Mouse (Mus musculus) hindbrain, embryonic 10.5 days (tissue): Measurements from ENCODE around the gene Fam199x. TPM values are rescaled to one million over a fixed set of nuclear protein-coding genes. Genes with fewer than 3 reads are reported as not detected.
A peak's percentile ranks its signal among the peaks of the same experiment; 100 is the strongest.

Experiments
- DNase-seq: peaks from one replicate; pipeline ENCODE4 v3.0.0-alpha.2; 2017; ENCODE audit warnings: low spot score
- H3K27ac ChIP-seq: fragments of 300-500 bp; sonication (generic); 2 replicates; pipeline ENCODE4 v1.5.1; 2016; ENCODE audit warnings: mild to moderate bottlenecking, moderate library complexity
- H3K27me3 ChIP-seq: fragments of 300-500 bp; sonication (generic); 2 replicates; pipeline ENCODE4 v1.6.1; 2016; ENCODE audit warnings: mild to moderate bottlenecking; ENCODE audit not compliant: poor library complexity, insufficient read depth, severe bottlenecking
- H3K36me3 ChIP-seq: fragments of 300-500 bp; sonication (generic); 2 replicates; pipeline ENCODE4 v1.6.1; 2016; ENCODE audit warnings: mild to moderate bottlenecking, moderate library complexity
- H3K4me1 ChIP-seq: fragments of 300-500 bp; sonication (generic); replicated peaks from 2 replicates; pipeline ENCODE4 v1.6.1; 2016; ENCODE audit warnings: mild to moderate bottlenecking
- H3K4me3 ChIP-seq: fragments of 300-500 bp; sonication (generic); 2 replicates; pipeline ENCODE4 v1.5.1; 2016; ENCODE audit warnings: mild to moderate bottlenecking, moderate library complexity
- H3K9me3 ChIP-seq: fragments of 300-500 bp; sonication (generic); 2 replicates; pipeline ENCODE4 v1.6.1; 2016; ENCODE audit warnings: mild to moderate bottlenecking, moderate library complexity
- WGBS: fragments of 180-500 bp; shearing (Covaris S2); methylation state at CpG from one replicate; pipeline ENCODE4 v1.1.7; 2016; 5-methylcytosine and 5-hydroxymethylcytosine counted together
- polyA plus RNA-seq: library from polyadenylated mRNA; unstranded; fragments of >200 nt; fragmentation: Nextera tagmentation; extraction: Ambion mirVana; gene quantifications from 2 replicates; pipeline ENCODE4 v1.2.1, GENCODE M21; 2016

Fam199x gene
- polyA plus RNA-seq, 1 experiment from 2014 or later: 7.9 TPM

DNA sequence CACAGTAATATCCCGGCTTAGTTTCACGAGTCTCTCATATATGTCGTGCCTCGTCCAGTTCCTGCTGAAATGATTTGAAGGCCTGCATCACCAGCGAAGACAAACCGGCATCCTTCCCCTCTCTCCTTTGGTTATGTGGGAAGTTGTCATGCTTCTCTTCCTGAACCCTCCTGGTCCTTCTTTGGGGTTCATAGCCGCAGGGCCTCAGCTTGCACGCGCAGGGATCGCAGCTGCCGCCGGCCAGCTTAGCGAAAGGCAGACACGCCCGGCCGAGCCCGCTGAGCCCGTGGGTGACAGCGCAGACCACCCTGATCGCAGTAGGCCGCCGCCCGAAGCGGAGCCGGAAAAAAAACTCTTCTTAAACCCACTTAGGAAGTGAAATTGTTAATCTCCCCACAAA is 55.1 kb downstream of the Fam199x start:
- WGBS: 19% methylated on average over 25 of the region's 25 CpGs
- DNase-seq: peak; percentile 18
- H3K4me3 ChIP-seq: no peak overlapping the region
- H3K4me1 ChIP-seq: no peaks in the 10 kb centered on the region
- no peaks in the 10 kb centered on the region for H3K36me3 ChIP-seq
- peaks cover 69% of the 10 kb centered on the region for H3K27me3 ChIP-seq
- no peaks in the 10 kb centered on the region for H3K9me3 ChIP-seq
- no peak overlapping the region for H3K27ac ChIP-seq

DNA sequence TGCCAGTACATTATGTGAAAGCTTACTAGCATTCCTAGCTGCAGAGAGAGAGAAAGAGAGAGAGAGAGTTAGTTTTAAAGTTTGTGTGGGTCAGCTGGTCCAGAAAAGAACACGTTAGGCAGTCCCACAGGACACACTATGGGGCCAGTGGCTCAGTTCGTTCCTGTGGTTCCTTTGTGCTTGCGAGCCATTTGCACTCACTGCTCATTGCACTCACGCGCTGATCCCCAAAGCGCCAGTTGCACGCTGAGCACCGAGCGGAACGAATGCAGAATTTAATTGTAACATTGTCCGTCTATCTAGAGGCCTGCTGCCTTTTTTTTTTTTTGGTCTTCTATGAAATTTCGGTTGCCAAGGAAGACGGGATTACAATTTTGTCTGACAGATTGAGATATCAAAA is 57.1 kb downstream of the Fam199x start:
- no peaks in the 10 kb centered on the region for H3K4me1 ChIP-seq
- DNase-seq: peak; percentile 35
- no peak overlapping the region for H3K4me3 ChIP-seq
- no peaks in the 10 kb centered on the region for H3K9me3 ChIP-seq
- peaks cover 51% of the 10 kb centered on the region for H3K27me3 ChIP-seq
- H3K36me3 ChIP-seq: no peaks in the 10 kb centered on the region
- 19% methylated on average over 13 of the region's 13 CpGs for WGBS
- no peak overlapping the region for H3K27ac ChIP-seq

DNA sequence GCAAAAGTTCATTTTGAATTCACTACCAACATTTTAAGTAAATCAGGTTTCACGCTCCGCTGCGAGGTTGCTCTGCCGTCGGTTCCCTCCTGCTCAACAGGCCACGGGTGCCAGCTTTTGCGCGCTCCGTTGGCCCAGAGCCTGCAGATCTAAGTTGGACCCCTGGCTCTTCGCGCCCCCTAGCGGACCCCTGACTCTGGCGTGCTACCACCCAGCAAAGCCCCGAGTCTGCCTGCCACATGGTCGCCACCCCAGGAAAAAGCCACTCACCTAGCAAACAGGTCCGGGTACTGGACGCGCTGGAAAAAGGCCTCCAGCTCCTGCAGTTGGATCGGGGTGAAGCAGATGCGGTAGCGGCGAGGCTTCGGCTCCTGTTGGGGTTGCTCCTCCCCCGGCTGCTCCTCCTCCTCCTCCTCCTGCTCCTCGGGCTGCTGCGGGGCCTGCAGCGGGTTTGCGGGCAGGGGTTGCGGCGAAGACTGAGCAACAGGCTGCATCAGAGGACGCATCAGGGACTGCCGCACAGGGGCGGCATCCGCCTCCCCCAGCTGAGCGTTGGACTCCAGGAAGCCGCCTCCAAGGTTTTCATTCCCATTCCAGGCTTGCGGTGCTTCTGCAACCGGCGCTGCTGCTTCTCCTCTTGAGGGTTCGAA is 68.8 kb downstream of the Fam199x start:
- peaks cover 95% of the 10 kb centered on the region for H3K27me3 ChIP-seq
- H3K4me3 ChIP-seq: no peak overlapping the region
- H3K9me3 ChIP-seq: 0 out of 2 replicates have a peak, but pooled peaks cover 3% of the 10 kb centered on the region
- no peak overlapping the region for H3K27ac ChIP-seq
- 0 out of 2 replicates have a peak, but pooled peaks cover 3% of the 10 kb centered on the region for H3K4me1 ChIP-seq
- no peaks in the 10 kb centered on the region for H3K36me3 ChIP-seq
- 19% methylated on average over 39 of the region's 40 CpGs for WGBS
- peak; percentile 75 for DNase-seq

DNA sequence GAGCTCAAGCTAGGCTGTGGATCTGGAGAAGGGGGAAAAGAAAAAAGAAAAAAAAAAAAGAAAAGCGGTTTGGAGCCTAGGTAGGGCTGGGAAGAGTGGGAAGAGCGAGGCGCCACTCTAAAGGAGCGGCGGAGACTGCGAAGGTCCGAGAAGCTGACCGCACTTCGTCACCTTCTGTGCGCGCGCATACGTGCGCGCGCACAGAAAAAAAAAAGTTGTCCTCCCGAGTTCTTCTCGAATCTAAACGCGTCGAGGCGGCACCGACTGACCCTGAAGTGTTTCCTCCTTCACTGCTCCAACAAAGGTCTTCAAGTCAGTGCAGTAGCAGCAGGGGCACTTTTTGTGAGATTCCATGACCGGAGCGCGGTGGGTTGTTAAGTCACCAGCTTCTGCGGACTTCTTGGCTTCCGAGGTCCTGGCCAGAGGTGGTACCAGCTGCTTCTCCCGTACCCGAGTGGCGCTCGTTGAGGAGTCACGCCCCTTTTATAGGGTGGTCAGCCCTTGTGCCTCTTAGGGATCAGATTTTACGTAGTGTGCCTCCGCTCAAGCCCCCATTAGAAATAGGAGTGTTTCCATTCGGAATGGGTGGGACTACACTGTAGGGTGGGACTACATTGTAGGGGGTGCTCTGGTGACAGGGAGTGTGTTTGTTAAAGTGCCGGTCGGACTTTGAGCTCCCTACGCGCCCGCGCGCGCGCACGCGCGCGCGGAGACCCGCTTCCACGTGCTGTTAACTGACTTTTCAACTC is 70.5 kb downstream of the Fam199x start:
- DNase-seq: peak; percentile 18
- H3K27me3 ChIP-seq: peaks cover 95% of the 10 kb centered on the region
- 17% methylated on average over 52 of the region's 52 CpGs for WGBS
- 0 out of 2 replicates have a peak, but pooled peaks cover 3% of the 10 kb centered on the region for H3K9me3 ChIP-seq
- no peak overlapping the region for H3K27ac ChIP-seq
- H3K4me3 ChIP-seq: peak overlapping the region; percentile 13; the same call in 1 of the 2 replicates
- 0 out of 2 replicates have a peak, but pooled peaks cover 3% of the 10 kb centered on the region for H3K4me1 ChIP-seq
- no peaks in the 10 kb centered on the region for H3K36me3 ChIP-seq

DNA sequence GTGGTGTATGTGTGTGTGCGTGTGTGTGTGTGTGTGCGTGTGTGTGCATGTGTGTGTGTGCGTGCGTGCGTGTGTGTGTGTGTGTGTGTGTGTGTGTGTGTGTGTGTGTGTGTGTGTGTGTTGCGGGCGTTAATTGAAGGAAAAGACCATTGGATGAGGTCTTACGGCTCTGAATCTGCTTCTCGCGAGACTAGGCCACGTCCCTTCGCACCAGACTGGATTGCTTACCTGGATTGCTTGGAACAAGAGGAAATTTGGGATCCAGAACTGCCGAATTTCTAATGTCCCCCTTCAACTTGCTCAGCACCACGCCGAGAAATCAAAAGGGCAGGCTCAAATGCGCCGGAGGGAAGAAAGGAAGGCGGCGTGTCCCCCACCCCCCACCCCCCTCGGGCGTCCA is 72.3 kb downstream of the Fam199x start, which contains the start of gene Esx1:
TSS of gene Esx1 (minus strand) at position 366 of the 400 bp plus-strand sequence.
- Histone ChIP-seq H3K9me3 (0 out of 2 replicates have a peak, but pooled peaks cover 3% of the 10 kb centered on the region), H3K36me3 (no peaks in the 10 kb centered on the region), H3K27ac (no peak within 1 kb of the TSS), H3K4me1 (0 out of 2 replicates have a peak, but pooled peaks cover 3% of the 10 kb centered on the region), H3K27me3 (peaks cover 93% of the 10 kb centered on the region), H3K4me3 (peak within 1 kb of the TSS; percentile 16; the same call in 1 of the 2 replicates)
- WGBS: 19% methylated on average over 19 of the region's 21 CpGs
- peak; percentile 26 for DNase-seq

DNA sequence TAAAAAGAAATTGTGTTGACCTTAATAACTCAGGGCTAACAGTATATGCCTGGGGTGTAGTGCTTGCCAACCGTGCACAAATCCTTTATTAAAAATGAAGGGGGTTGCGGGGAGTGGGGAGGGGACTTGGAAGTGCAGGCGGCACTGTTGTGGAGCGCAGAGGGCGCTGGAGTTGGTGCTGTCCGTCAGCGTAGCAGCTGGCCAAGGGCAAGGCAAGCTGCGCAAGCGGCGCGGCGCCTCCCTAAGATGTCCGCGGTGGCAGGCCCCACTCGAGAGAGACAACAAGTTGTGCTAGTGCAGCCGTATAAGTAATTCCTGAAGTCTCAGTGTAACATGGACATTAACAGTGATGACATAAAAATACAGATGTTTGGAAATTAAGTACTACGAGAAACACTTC is 78.1 kb downstream of the Fam199x start:
- Histone ChIP-seq H3K27ac (no peak overlapping the region), H3K4me1 (no peaks in the 10 kb centered on the region), H3K27me3 (peaks cover 75% of the 10 kb centered on the region), H3K4me3 (peak overlapping the region; percentile 16; the same call in 1 of the 2 replicates), H3K36me3 (no peaks in the 10 kb centered on the region), H3K9me3 (no peaks in the 10 kb centered on the region)
- whole genome bisulfite sequencing: 18% methylated on average over 17 of the region's 17 CpGs
- peak; percentile 31 for DNase-seq

Other genes with a start within 250 kb of the Fam199x start
- gene Plp1, start 226.9 kb upstream of the Fam199x start, polyA plus RNA-seq: 12.8 and 23.7 TPM in 2 replicates
- gene Rab9b, start 180.8 kb upstream of the Fam199x start, polyA plus RNA-seq: 1.2 and 2.5 TPM in 2 replicates
- gene H2bfm, start 122.3 kb upstream of the Fam199x start, polyA plus RNA-seq: not detected in 2 replicates
- 45.2 and 53.5 TPM in 2 replicates for gene Tmsb15b2, start 74.1 kb upstream of the Fam199x start, polyA plus RNA-seq
- gene Tmsb15l, start 72.7 kb upstream of the Fam199x start, polyA plus RNA-seq: 4.7 and 5.7 TPM in 2 replicates
- gene Tmsb15b1, start 72.7 kb upstream of the Fam199x start, polyA plus RNA-seq: 21.5 and 22.3 TPM in 2 replicates
- 52.4 and 66.5 TPM in 2 replicates for gene Zcchc18, start 56.4 kb upstream of the Fam199x start, polyA plus RNA-seq
- gene Slc25a53, start 11.3 kb upstream of the Fam199x start, polyA plus RNA-seq: 10.4 and 12.1 TPM in 2 replicates
- not detected in 2 replicates for gene Esx1, start 72.5 kb downstream of the Fam199x start, polyA plus RNA-seq